Mouse (Mus musculus): Measurements from ENCODE around the gene Hist1h3a. TPM values are rescaled to one million over a fixed set of nuclear protein-coding genes. Genes with fewer than 3 reads are reported as not detected.

Gene Hist1h3a
- polyA plus RNA-seq, 1 experiment from 2014 or later = 5.4 TPM

DNA sequence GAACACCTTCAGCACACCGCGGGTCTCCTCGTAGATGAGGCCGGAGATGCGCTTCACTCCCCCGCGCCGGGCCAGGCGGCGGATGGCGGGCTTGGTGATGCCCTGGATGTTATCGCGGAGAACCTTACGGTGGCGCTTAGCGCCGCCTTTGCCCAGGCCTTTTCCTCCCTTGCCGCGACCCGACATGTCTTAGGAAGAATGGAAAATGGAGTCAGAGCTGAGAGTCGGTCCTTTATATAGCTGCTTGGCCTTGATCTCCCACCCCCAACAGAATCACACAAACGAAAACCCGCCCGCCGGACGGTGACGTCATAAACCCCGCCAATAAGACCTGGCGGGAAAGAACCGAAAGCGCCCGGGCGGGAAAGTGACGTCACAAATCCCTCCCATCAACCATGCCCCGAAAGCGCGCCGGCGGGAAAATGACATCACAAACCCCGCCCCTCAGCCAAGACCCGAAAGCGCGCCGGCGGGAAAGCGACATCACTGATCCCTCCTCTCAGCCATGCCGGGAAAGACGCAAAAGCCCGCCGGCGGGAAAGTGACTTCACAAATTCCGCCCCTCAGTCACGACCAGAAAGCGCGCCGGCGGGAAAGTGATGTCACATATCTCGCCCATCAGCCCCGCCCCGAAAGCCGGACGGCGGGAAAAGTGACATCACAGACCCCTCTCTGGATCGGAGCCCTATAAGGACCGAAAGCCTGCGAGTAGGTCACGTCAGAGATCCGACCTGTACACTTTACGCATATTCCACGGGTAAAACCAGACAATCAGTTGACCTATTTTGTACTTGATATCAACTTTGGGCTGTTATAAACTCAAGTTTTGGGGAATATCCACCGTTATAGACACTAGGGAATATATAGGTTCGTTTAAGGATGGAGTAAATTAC is 968 bp downstream of the Hist1h3a start, which contains the start of gene Hist1h4a:
Gene Hist1h4a, minus strand, starts transcription at position 259 of the 893 bp plus-strand sequence.
- Histone ChIP-seq H3K27ac (ENCODE audit: low read depth, low read length) (peak within 1 kb of the TSS; percentile 95), H3K9me3 (ENCODE audit: control insufficient read depth, low read length) (no peaks in the 10 kb centered on the region), H3K4me1 (replicated peaks; ENCODE audit: control insufficient read depth, insufficient read depth, low read length) (peaks cover 8% of the 10 kb centered on the region; the same call in 1 of the 2 replicates), H3K4me3 (ENCODE audit: low read depth, low read length) (peak within 1 kb of the TSS; percentile 38), H3K4me2 (ENCODE audit: low read depth, low read length, severe bottlenecking) (peak within 1 kb of the TSS; percentile 74), H3K9ac (ENCODE audit: low read length) (peak within 1 kb of the TSS; percentile 77), H3K36me3 (ENCODE audit: control insufficient read depth, insufficient read depth, low read length) (no peaks in the 10 kb centered on the region), H3K27me3 (ENCODE audit: control insufficient read depth, insufficient read depth, low read length) (no peaks in the 10 kb centered on the region)
- DNase-seq (ENCODE audit: low spot score) = peak; percentile 100
- ATAC-seq (replicated peaks; ENCODE audit: low FRiP score) = peak; percentile 77
- WGBS = under 1% methylated on average over 61 of the region's 72 CpGs

DNA sequence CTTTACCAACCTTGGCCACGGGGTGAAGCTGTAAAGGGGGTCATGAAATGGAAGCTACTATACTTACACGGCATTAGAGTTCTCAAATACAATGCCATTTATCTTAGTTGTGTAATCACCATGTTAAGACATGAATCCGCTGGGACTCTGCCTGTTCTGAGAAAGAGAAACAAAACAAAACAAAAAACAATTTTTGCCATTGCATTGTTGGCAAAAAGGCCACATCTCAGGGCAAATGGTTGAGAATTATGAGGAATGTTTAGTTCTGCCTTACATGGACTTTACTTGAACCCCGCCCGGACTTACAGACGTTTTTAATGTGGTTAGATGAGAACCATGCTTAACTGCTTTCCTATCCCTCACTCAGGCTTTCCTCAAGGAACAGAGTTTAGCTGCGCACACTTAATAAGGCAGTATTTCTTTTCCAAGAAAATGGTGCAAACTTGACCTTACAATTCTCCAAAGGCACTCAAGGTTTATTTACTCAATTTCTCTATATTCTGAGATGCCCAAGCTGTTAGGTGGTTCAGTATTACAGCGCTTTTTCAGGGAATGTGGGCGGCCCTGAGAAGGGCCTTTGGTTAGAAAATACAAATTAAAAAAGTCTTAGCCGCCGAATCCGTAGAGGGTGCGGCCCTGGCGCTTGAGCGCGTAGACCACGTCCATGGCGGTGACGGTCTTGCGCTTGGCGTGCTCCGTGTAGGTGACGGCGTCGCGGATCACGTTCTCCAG is 1.8 kb downstream of the Hist1h3a start:
- peak overlapping the region; percentile 95 for H3K27ac ChIP-seq (ENCODE audit: low read depth, low read length)
- ATAC-seq (replicated peaks; ENCODE audit: low FRiP score) (no peak), DNase-seq (ENCODE audit: low spot score) (no peak)
- H3K9me3 ChIP-seq (ENCODE audit: control insufficient read depth, low read length) = no peaks in the 10 kb centered on the region
- peak overlapping the region; percentile 38 for H3K4me3 ChIP-seq (ENCODE audit: low read depth, low read length)
- H3K9ac ChIP-seq (ENCODE audit: low read length) = peak overlapping the region; percentile 74
- no peaks in the 10 kb centered on the region for H3K36me3 ChIP-seq (ENCODE audit: control insufficient read depth, insufficient read depth, low read length)
- H3K4me2 ChIP-seq (ENCODE audit: low read depth, low read length, severe bottlenecking) = peak overlapping the region; percentile 74
- peaks cover 8% of the 10 kb centered on the region; the same call in 1 of the 2 replicates for H3K4me1 ChIP-seq (replicated peaks; ENCODE audit: control insufficient read depth, insufficient read depth, low read length)
- H3K27me3 ChIP-seq (ENCODE audit: control insufficient read depth, insufficient read depth, low read length) = no peaks in the 10 kb centered on the region
- 2% methylated on average over 22 of the region's 27 CpGs for WGBS

GRCm38 (mm10) chr13:23759916-23760239 is 2.3 kb downstream of the Hist1h3a start:
- Histone ChIP-seq H3K9me3 (ENCODE audit: control insufficient read depth, low read length) (no peaks in the 10 kb centered on the region), H3K4me1 (replicated peaks; ENCODE audit: control insufficient read depth, insufficient read depth, low read length) (peaks cover 8% of the 10 kb centered on the region; the same call in 1 of the 2 replicates), H3K9ac (ENCODE audit: low read length) (peak overlapping the region; percentile 74), H3K27ac (ENCODE audit: low read depth, low read length) (peak overlapping the region; percentile 95), H3K27me3 (ENCODE audit: control insufficient read depth, insufficient read depth, low read length) (no peaks in the 10 kb centered on the region), H3K36me3 (ENCODE audit: control insufficient read depth, insufficient read depth, low read length) (no peaks in the 10 kb centered on the region), H3K4me2 (ENCODE audit: low read depth, low read length, severe bottlenecking) (peak overlapping the region; percentile 74; the same call in 1 of the 2 replicates), H3K4me3 (ENCODE audit: low read depth, low read length) (peak overlapping the region; percentile 38; the same call in 1 of the 2 replicates)
- WGBS = 61% methylated on average over 1 of the region's 1 CpGs
- DNase-seq (ENCODE audit: low spot score) (no peak), ATAC-seq (replicated peaks; ENCODE audit: low FRiP score) (no peak)

DNA sequence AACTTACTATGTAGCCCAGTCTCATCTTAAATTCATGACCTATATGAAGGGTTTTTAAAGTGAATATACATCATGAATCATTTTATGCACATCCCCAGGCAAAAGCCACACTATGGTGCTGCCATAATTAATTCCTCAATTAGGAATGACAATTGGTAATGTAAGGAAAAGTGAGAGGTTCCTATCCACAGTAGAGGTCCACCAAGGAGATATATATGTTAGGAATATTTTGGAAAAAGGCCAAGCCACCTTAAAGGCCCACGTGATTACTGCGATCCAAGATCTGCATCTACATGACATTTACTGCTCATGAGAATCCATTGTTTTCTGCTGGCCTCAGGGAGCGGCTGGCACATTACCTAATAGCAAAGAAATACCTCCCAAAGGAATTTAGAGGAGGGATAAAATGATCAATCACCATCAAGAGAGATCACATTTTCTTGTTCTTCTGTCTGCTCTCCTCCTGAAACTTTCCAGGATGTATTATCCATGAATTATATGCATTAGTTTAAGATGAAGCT is 2.9 kb downstream of the Hist1h3a start:
- H3K36me3 ChIP-seq (ENCODE audit: control insufficient read depth, insufficient read depth, low read length) = no peaks in the 10 kb centered on the region
- H3K27ac ChIP-seq (ENCODE audit: low read depth, low read length) = peak overlapping the region; percentile 13; the same call in 1 of the 2 replicates
- peaks cover 8% of the 10 kb centered on the region; the same call in 1 of the 2 replicates for H3K4me1 ChIP-seq (replicated peaks; ENCODE audit: control insufficient read depth, insufficient read depth, low read length)
- H3K9ac ChIP-seq (ENCODE audit: low read length) = no peak overlapping the region
- no peaks in the 10 kb centered on the region for H3K9me3 ChIP-seq (ENCODE audit: control insufficient read depth, low read length)
- H3K27me3 ChIP-seq (ENCODE audit: control insufficient read depth, insufficient read depth, low read length) = no peaks in the 10 kb centered on the region
- WGBS = 72% methylated on average over 3 of the region's 3 CpGs
- ATAC-seq (replicated peaks; ENCODE audit: low FRiP score) (no peak), DNase-seq (ENCODE audit: low spot score) (no peak)
- no peak overlapping the region for H3K4me2 ChIP-seq (ENCODE audit: low read depth, low read length, severe bottlenecking)
- H3K4me3 ChIP-seq (ENCODE audit: low read depth, low read length) = no peak overlapping the region

- Histone ChIP-seq H3K9me3 (ENCODE audit: control insufficient read depth, low read length) (no peaks in the 10 kb centered on the region), H3K27ac (ENCODE audit: low read depth, low read length) (peak overlapping the region; percentile 93; the same call in 1 of the 2 replicates), H3K4me3 (ENCODE audit: low read depth, low read length) (no peak overlapping the region), H3K27me3 (ENCODE audit: control insufficient read depth, insufficient read depth, low read length) (no peaks in the 10 kb centered on the region), H3K36me3 (ENCODE audit: control insufficient read depth, insufficient read depth, low read length) (no peaks in the 10 kb centered on the region), H3K4me1 (replicated peaks; ENCODE audit: control insufficient read depth, insufficient read depth, low read length) (0 out of 2 replicates have a peak, but pooled peaks cover 4% of the 10 kb centered on the region), H3K9ac (ENCODE audit: low read length) (0 out of 2 replicates have a peak overlapping the region, but pooled peaks have one; percentile 7), H3K4me2 (ENCODE audit: low read depth, low read length, severe bottlenecking) (no peak overlapping the region)
- no peak for ATAC-seq (replicated peaks; ENCODE audit: low FRiP score)
- 60% methylated on average over 3 of the region's 3 CpGs for WGBS
- no peak for DNase-seq (ENCODE audit: low spot score)
These were observed 4.3 kb downstream of the Hist1h3a start for GRCm38 (mm10) chr13:23757921-23758320.

DNA sequence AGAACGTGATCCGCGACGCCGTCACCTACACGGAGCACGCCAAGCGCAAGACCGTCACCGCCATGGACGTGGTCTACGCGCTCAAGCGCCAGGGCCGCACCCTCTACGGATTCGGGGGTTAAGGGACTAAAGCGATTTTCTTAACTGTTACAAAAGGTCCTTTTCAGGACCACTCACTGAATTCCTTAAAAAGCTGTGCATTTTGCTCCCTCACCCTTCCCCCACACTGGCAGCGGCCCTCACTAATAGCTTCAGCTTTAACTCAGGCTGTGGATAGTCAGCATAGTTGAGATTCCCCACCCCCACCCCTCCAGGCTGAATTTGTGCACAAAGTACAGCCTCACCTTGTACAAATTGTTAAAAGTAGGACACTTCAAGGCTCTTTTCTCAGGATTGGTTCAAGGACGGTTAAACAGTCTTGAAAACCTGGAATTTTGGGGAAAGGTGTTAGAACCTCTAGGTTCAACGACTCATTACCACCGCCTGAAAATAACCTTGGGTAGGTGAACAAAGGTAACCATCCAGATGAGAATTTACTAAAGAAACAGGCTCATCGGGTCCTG is 4.9 kb downstream of the Hist1h3a start:
- ATAC-seq (replicated peaks; ENCODE audit: low FRiP score) = peak; percentile 4
- WGBS = under 1% methylated on average over 16 of the region's 23 CpGs

DNA sequence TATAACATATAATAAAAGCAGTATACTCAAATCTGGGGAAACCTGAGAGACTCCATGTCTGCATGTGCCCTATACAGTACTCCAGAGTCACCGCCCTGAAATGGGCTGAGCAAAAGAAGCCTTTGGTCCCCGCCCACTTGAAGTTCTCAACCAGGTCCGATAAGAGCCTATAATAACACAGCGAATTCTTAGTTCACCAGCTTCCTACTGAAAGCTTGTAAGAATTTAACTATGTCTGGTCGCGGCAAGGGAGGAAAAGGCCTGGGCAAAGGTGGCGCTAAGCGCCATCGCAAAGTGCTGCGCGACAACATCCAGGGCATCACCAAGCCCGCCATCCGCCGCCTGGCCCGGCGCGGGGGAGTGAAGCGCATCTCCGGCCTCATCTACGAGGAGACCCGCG is 5.4 kb downstream of the Hist1h3a start, which contains the start of gene Hist1h4b:
Gene Hist1h4b, plus strand, starts transcription at position 224 of the 400 bp plus-strand sequence.
- Histone ChIP-seq H3K4me2 (ENCODE audit: low read depth, low read length, severe bottlenecking) (peak within 1 kb of the TSS; percentile 69), H3K36me3 (ENCODE audit: control insufficient read depth, insufficient read depth, low read length) (no peaks in the 10 kb centered on the region), H3K9ac (ENCODE audit: low read length) (peak within 1 kb of the TSS; percentile 64), H3K4me1 (replicated peaks; ENCODE audit: control insufficient read depth, insufficient read depth, low read length) (0 out of 2 replicates have a peak, but pooled peaks cover 4% of the 10 kb centered on the region), H3K27me3 (ENCODE audit: control insufficient read depth, insufficient read depth, low read length) (no peaks in the 10 kb centered on the region), H3K27ac (ENCODE audit: low read depth, low read length) (peak within 1 kb of the TSS; percentile 93), H3K9me3 (ENCODE audit: control insufficient read depth, low read length) (no peaks in the 10 kb centered on the region), H3K4me3 (ENCODE audit: low read depth, low read length) (peak within 1 kb of the TSS; percentile 32)
- WGBS = 0% methylated on average over 18 of the region's 22 CpGs
- ATAC-seq (replicated peaks; ENCODE audit: low FRiP score) (peak; percentile 73), DNase-seq (ENCODE audit: low spot score) (peak; percentile 90)

More for the DNA sequence above, 4.9 kb downstream of the Hist1h3a start:
- Histone ChIP-seq H3K27me3 (ENCODE audit: control insufficient read depth, insufficient read depth, low read length) (no peaks in the 10 kb centered on the region), H3K4me2 (ENCODE audit: low read depth, low read length, severe bottlenecking) (peak overlapping the region; percentile 69), H3K9ac (ENCODE audit: low read length) (peak overlapping the region; percentile 64), H3K9me3 (ENCODE audit: control insufficient read depth, low read length) (no peaks in the 10 kb centered on the region), H3K36me3 (ENCODE audit: control insufficient read depth, insufficient read depth, low read length) (no peaks in the 10 kb centered on the region), H3K4me1 (replicated peaks; ENCODE audit: control insufficient read depth, insufficient read depth, low read length) (0 out of 2 replicates have a peak, but pooled peaks cover 4% of the 10 kb centered on the region), H3K27ac (ENCODE audit: low read depth, low read length) (peak overlapping the region; percentile 93), H3K4me3 (ENCODE audit: low read depth, low read length) (peak overlapping the region; percentile 32)
- DNase-seq (ENCODE audit: low spot score) = peak; percentile 80

DNA sequence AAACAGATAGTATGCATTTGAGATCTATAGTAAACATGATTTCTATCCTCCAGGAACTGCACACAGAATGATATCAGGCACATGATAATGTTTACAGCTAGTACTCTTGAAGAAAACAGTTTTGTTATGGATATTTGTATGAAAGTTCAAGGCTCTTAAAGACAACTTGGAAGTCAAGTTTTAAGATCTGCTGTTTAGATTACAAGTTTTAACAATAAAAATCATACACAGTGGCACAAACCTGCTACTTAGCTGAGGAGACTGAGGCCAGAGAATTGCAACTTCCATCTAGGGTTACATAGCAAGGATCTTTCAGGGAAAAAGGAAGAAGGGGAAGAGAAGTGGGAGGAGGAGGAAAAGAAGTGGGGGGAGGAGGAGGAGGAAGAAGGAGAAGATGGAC is 7.2 kb downstream of the Hist1h3a start:
- no peak for DNase-seq (ENCODE audit: low spot score)
- H3K27ac ChIP-seq (ENCODE audit: low read depth, low read length) = 0 out of 2 replicates have a peak overlapping the region, but pooled peaks have one; percentile 34

More for the DNA sequence above, 7.2 kb downstream of the Hist1h3a start:
- Histone ChIP-seq H3K4me1 (replicated peaks; ENCODE audit: control insufficient read depth, insufficient read depth, low read length) (0 out of 2 replicates have a peak, but pooled peaks cover 4% of the 10 kb centered on the region), H3K36me3 (ENCODE audit: control insufficient read depth, insufficient read depth, low read length) (no peaks in the 10 kb centered on the region), H3K4me3 (ENCODE audit: low read depth, low read length) (no peak overlapping the region), H3K4me2 (ENCODE audit: low read depth, low read length, severe bottlenecking) (no peak overlapping the region), H3K9me3 (ENCODE audit: control insufficient read depth, low read length) (no peaks in the 10 kb centered on the region), H3K27me3 (ENCODE audit: control insufficient read depth, insufficient read depth, low read length) (no peaks in the 10 kb centered on the region), H3K9ac (ENCODE audit: low read length) (no peak overlapping the region)
- ATAC-seq (replicated peaks; ENCODE audit: low FRiP score) = no peak
